Mouse (Mus musculus): ENCODE measurements around the gene Nup205.
A peak's percentile ranks its signal among the peaks of the same experiment; 100 is the strongest.
"Not testable (repeated sequence)": the region's sequence is repeated elsewhere in the genome, so short reads cannot be mapped to it uniquely, and the experiment has no call there.

GRCm38 (mm10) chr6:35172028-35172427 is 5.2 kb upstream of the Nup205 start:
- peak; percentile 42 for TF ChIP-seq CTCF (IDR thresholded peaks at IDR 0.05; ENCODE audit: low read depth)
- TF ChIP-seq EP300 (optimal IDR thresholded peaks at IDR 0.05) = not testable (repeated sequence)

Measured in stomach, postnatal 0 days (tissue).